Mouse (Mus musculus): ENCODE measurements at regions not wholly inside any gene's neighbourhood (a gene's known extent, or its start where the extent isn't known, plus 50 kb on each side); places are given as distances from the start of the nearest gene placed in this dataset.

DNA sequence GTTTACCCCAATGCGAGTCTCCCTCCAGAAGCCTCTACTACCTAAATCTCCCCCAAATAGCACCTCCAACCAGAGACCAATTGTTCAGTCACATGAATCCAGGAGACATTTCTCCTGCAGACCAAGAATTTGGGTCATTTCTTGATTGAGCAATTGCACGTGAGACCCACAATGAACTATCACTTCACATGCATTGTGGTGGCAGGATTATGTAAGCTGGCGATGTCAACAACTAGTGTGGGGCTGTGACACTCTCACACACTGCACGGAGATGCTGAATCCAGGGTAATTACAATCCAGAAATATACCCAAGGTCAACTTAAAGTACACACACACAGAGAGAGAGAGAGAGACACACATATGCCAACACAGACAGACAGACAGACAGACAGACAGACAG lies 148.5 kb upstream of the Dyrk2 start:
- DNase-seq (ENCODE audit: low read depth in 3 of 3, low spot score in 3 of 3) = no peak
- H3K9me3 ChIP-seq (ENCODE audit: control insufficient read depth, low read length) = no peaks in the 10 kb centered on the region
- 61% methylated on average over 4 of the region's 4 CpGs for WGBS (ENCODE audit: insufficient replicate concordance)
- no peak overlapping the region for H3K4me3 ChIP-seq (ENCODE audit: insufficient read depth in 1 of 2, low read depth in 2 of 2, low read length in 2 of 2)
- no peak for ATAC-seq (ENCODE audit: insufficient read depth)
- TF ChIP-seq CTCF (IDR thresholded peaks at IDR 0.05; ENCODE audit: low read depth) = no peak
- no peak for TF ChIP-seq EP300 (IDR thresholded peaks at IDR 0.05; ENCODE audit: low read depth)
- no peaks in the 10 kb centered on the region for H3K27me3 ChIP-seq (ENCODE audit: control insufficient read depth, insufficient read depth, low read length)
- H3K4me2 ChIP-seq (ENCODE audit: low read depth) = no peak overlapping the region
- H3K4me1 ChIP-seq (replicated peaks; ENCODE audit: control insufficient read depth in 2 of 2, insufficient read depth in 2 of 2, low read length in 1 of 2) = no peaks in the 10 kb centered on the region
- no peaks in the 10 kb centered on the region for H3K36me3 ChIP-seq (replicated peaks; ENCODE audit: control insufficient read depth, insufficient read depth, low read depth)
- no peak overlapping the region for H3K9ac ChIP-seq (replicated peaks)
- no peak overlapping the region for H3K27ac ChIP-seq

DNA sequence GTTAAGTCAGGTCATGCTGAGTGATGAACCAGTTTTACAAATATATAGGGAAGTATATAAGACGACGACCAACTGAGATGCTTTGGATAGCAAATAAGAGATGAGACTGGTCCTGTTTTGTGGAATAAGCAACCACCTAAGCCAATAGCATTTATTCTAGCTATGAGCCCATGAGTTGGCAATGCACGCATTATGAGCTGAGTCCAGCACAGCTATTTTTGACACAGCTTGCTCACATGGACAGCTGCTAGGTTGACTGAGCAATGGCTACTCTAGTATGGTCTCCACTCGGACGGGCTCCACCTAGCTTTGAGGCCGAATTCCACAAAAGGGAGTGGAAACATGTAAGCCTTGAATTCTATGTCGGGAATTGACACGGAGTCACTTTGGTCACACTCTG lies 146.1 kb upstream of the Dyrk2 start:
- ATAC-seq (ENCODE audit: insufficient read depth) = no peak
- DNase-seq (ENCODE audit: low read depth in 3 of 3, low spot score in 3 of 3) = no peak
- TF ChIP-seq EP300 (IDR thresholded peaks at IDR 0.05; ENCODE audit: low read depth) (no peak), CTCF (IDR thresholded peaks at IDR 0.05; ENCODE audit: low read depth) (no peak)
- 74% methylated on average over 8 of the region's 8 CpGs for WGBS (ENCODE audit: insufficient replicate concordance)
- H3K9me3 ChIP-seq (ENCODE audit: control insufficient read depth, low read length) = no peaks in the 10 kb centered on the region
- no peaks in the 10 kb centered on the region for H3K36me3 ChIP-seq (replicated peaks; ENCODE audit: control insufficient read depth, insufficient read depth, low read depth)
- no peak overlapping the region for H3K27ac ChIP-seq
- no peak overlapping the region for H3K9ac ChIP-seq (replicated peaks)
- no peak overlapping the region for H3K4me2 ChIP-seq (ENCODE audit: low read depth)
- H3K27me3 ChIP-seq (ENCODE audit: control insufficient read depth, insufficient read depth, low read length) = no peaks in the 10 kb centered on the region
- no peak overlapping the region for H3K4me3 ChIP-seq (ENCODE audit: insufficient read depth in 1 of 2, low read depth in 2 of 2, low read length in 2 of 2)
- H3K4me1 ChIP-seq (replicated peaks; ENCODE audit: control insufficient read depth in 2 of 2, insufficient read depth in 2 of 2, low read length in 1 of 2) = 0 out of 4 replicates have a peak, but pooled peaks cover 0 to 2% of the 10 kb centered on the region in 2 experiments

DNA sequence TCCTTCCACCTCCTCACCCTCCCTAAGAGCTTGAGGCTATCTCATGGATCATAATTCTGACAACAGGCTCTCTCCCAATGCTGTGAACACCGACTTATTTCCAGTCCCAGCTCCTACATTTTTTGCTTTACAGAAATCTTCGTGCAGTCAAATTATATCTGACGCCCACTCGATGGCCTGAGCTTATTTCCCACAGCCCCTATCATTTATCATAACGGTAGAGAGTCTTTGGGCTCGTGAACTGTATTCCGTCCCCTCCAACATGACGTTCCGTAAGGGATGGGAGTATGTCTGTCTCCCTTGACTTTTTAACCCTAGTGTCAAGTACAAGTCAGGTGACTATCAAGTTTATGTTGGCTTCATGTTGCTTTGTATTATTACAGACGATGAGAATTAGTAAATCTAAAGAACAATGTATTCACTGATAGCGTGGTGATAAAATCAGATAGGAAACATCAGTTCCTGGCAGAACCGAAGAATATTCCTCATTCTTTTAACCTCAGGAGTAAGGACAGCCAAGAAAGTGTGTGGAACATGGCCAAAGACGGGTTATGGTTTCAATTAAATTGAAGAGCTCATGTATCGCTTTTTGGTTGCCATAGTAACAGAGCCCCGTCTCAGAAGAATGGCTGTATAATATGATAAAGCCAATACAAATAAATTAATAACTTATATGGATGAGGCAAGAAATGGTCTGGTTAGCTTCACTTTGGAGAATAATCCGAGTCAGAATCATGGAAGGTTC lies 145.5 kb upstream of the Dyrk2 start:
- no peaks in the 10 kb centered on the region for H3K9me3 ChIP-seq (ENCODE audit: control insufficient read depth, low read length)
- H3K27ac ChIP-seq = no peak overlapping the region
- no peaks in the 10 kb centered on the region for H3K36me3 ChIP-seq (replicated peaks; ENCODE audit: control insufficient read depth, insufficient read depth, low read depth)
- DNase-seq (ENCODE audit: low read depth in 3 of 3, low spot score in 3 of 3) (no peak), ATAC-seq (ENCODE audit: insufficient read depth) (no peak)
- no peak overlapping the region for H3K4me3 ChIP-seq (ENCODE audit: insufficient read depth in 1 of 2, low read depth in 2 of 2, low read length in 2 of 2)
- 68% methylated on average over 16 of the region's 16 CpGs for WGBS (ENCODE audit: insufficient replicate concordance)
- H3K4me2 ChIP-seq (ENCODE audit: low read depth) = no peak overlapping the region
- TF ChIP-seq CTCF (IDR thresholded peaks at IDR 0.05; ENCODE audit: low read depth) = no peak
- no peak for TF ChIP-seq EP300 (IDR thresholded peaks at IDR 0.05; ENCODE audit: low read depth)
- no peaks in the 10 kb centered on the region for H3K27me3 ChIP-seq (ENCODE audit: control insufficient read depth, insufficient read depth, low read length)
- H3K4me1 ChIP-seq (replicated peaks; ENCODE audit: control insufficient read depth in 2 of 2, insufficient read depth in 2 of 2, low read length in 1 of 2) = peaks cover 0 to 2% of the 10 kb centered on the region in 2 experiments; a peak in 1 of 4 replicates
- no peak overlapping the region for H3K9ac ChIP-seq (replicated peaks)

DNA sequence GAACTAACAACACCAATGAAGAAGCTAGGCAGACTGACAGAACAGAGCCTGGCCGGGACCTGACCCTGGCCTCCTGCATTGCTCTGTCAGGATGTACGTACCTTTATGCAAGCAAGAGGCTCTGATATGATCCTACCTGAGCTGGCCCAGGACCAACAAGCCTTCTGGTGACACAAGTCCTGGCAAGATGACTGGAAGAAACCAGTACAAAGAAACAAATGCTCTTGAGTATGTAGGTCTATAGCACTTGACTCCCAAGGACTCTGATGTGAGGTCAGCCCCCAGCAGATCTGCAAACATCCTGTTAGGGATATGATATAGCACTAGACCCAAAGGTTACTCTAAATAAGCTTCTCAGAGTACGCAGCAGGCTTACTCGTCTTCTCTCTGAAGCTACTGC lies 144.7 kb upstream of the Dyrk2 start:
- no peaks in the 10 kb centered on the region for H3K36me3 ChIP-seq (replicated peaks; ENCODE audit: control insufficient read depth, insufficient read depth, low read depth)
- H3K27me3 ChIP-seq (ENCODE audit: control insufficient read depth, insufficient read depth, low read length) = no peaks in the 10 kb centered on the region
- WGBS (ENCODE audit: insufficient replicate concordance) = 63% methylated on average over 4 of the region's 4 CpGs
- peaks cover 0 to 2% of the 10 kb centered on the region in 2 experiments; a peak in 1 of 4 replicates for H3K4me1 ChIP-seq (replicated peaks; ENCODE audit: control insufficient read depth in 2 of 2, insufficient read depth in 2 of 2, low read length in 1 of 2)
- no peak overlapping the region for H3K9ac ChIP-seq (replicated peaks)
- TF ChIP-seq CTCF (IDR thresholded peaks at IDR 0.05; ENCODE audit: low read depth) = no peak
- no peak for TF ChIP-seq EP300 (IDR thresholded peaks at IDR 0.05; ENCODE audit: low read depth)
- no peak overlapping the region for H3K27ac ChIP-seq
- ATAC-seq (ENCODE audit: insufficient read depth) (no peak), DNase-seq (ENCODE audit: low read depth in 3 of 3, low spot score in 3 of 3) (no peak)
- H3K4me2 ChIP-seq (ENCODE audit: low read depth) = no peak overlapping the region
- H3K9me3 ChIP-seq (ENCODE audit: control insufficient read depth, low read length) = no peaks in the 10 kb centered on the region
- H3K4me3 ChIP-seq (ENCODE audit: insufficient read depth in 1 of 2, low read depth in 2 of 2, low read length in 2 of 2) = no peak overlapping the region

DNA sequence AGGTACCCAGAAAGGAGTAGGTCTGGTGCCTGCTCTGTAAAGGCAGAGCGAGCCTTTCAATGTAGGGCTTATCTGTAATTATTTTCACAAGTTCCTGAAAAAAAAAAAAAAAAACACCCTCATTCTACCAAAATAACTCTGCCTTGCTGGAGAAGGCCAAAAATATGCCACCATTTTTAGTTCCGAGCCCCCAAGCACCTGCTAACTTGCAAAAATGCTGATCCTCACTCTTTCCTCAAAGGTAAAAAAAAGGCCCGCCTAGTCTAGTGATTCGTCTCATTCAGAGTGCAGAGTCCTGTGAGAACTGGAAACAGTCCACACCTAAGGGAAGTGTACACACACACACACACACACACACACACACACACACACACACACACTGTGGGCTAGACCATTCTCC lies 143.7 kb upstream of the Dyrk2 start:
- Histone ChIP-seq H3K4me3 (ENCODE audit: insufficient read depth in 1 of 2, low read depth in 2 of 2, low read length in 2 of 2) (no peak overlapping the region), H3K27ac (no peak overlapping the region), H3K36me3 (replicated peaks; ENCODE audit: control insufficient read depth, insufficient read depth, low read depth) (no peaks in the 10 kb centered on the region), H3K9ac (replicated peaks) (no peak overlapping the region), H3K9me3 (ENCODE audit: control insufficient read depth, low read length) (no peaks in the 10 kb centered on the region), H3K27me3 (ENCODE audit: control insufficient read depth, insufficient read depth, low read length) (no peaks in the 10 kb centered on the region), H3K4me1 (replicated peaks; ENCODE audit: control insufficient read depth in 2 of 2, insufficient read depth in 2 of 2, low read length in 1 of 2) (peaks cover 0 to 2% of the 10 kb centered on the region in 2 experiments; a peak in 1 of 4 replicates), H3K4me2 (ENCODE audit: low read depth) (no peak overlapping the region)
- no peak for TF ChIP-seq CTCF (IDR thresholded peaks at IDR 0.05; ENCODE audit: low read depth)
- TF ChIP-seq EP300 (IDR thresholded peaks at IDR 0.05; ENCODE audit: low read depth) = no peak
- 59% methylated on average over 4 of the region's 4 CpGs for WGBS (ENCODE audit: insufficient replicate concordance)
- DNase-seq (ENCODE audit: low read depth in 3 of 3, low spot score in 3 of 3) (no peak), ATAC-seq (ENCODE audit: insufficient read depth) (no peak)
